Mouse (Mus musculus) kidney, adult 2 months (tissue): ENCODE measurements around the gene Macrod2.

Source experiments
- CTCF ChIP-seq: fragments of 200-500 bp; conservative IDR thresholded peaks from 2 replicates; pipeline ENCODE4 v1.5.1; 2011; ENCODE audit warnings: low read depth, mild to moderate bottlenecking, control low read depth, low read length, moderate library complexity, mixed read lengths; ENCODE audit not compliant: insufficient read depth, insufficient read length
- POLR2A ChIP-seq: fragments of 200-500 bp; IDR thresholded peaks from one replicate; pipeline ENCODE4 v1.6.1; 2011; ENCODE audit warnings: low read depth, low read length, control low read depth

DNA sequence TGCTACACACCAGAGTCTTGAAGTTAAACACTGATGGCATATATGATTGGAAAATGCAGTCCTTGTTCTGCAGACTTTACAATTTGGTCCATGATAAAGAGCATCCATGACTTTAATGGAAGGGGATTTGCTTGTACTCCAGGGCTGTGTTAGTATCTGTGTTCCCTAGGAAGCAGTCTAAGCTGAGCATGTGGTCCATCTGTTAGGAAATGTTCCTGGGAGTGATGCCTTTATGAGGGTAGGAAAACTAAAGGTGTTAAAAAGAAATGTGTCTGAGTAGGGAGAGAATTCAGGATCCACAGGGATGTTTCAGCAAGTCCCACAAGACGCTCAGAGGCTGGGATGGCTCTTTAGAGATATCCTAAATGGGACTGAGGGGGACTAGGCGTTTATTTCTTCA is 564.1 kb downstream of the Macrod2 start:
- no peak for TF ChIP-seq CTCF
- TF ChIP-seq POLR2A: no peak
